In genomic region chr4:131861341-131861739, GRCm38 (mm10) we compare ENCODE assay signal across 12 mouse cellular contexts. TPM values are rescaled to one million over a fixed set of nuclear protein-coding genes. Genes with fewer than 3 reads are reported as not detected.
DNase-seq lines count a peak whose midpoint lies in the region; ATAC-seq and TF ChIP-seq lines count a peak whose summit lies in the region.
"Had no signal": no experiment of that assay in that cellular context is flagged by ENCODE, and none has a peak within 500 bp of the region (broad histone marks: within the 10 kb centered on the region; RNA-seq: fewer than 3 reads in every experiment).

No protein-coding gene starts in this region.

- H3ac ChIP-seq in myocyte (ENCODE audit: control insufficient read depth, insufficient read length) = no peak overlapping the region

- peak overlapping the region; percentile 33; the same call in 1 of the 2 replicates for H3K27ac ChIP-seq in heart, embryonic 16.5 days (ENCODE audit: low read length)
- peak overlapping the region; percentile 50 for H3K27ac ChIP-seq in spleen, adult 2 months (ENCODE audit: insufficient read depth, low read length)
- H3K27ac ChIP-seq: hindbrain, postnatal 0 days; limb, embryonic 15.5 days; stomach, embryonic 15.5 days had no signal

- H3K79me2 ChIP-seq in myocyte (ENCODE audit: control insufficient read depth, insufficient read depth) = no peaks in the 10 kb centered on the region

- H3K4me3 ChIP-seq in heart, embryonic 16.5 days (ENCODE audit: low read length) = no peak overlapping the region
- no peak overlapping the region for H3K4me3 ChIP-seq in spleen, adult 2 months (ENCODE audit: extremely low read depth, insufficient read depth, insufficient read length)
- H3K4me3 ChIP-seq in myocyte = no peak overlapping the region
- H3K4me3 ChIP-seq: limb, embryonic 15.5 days; stomach, embryonic 15.5 days had no signal

- no peak overlapping the region for H3K4me2 ChIP-seq in heart, embryonic 16.5 days (ENCODE audit: low read depth, low read length)
- peak overlapping the region; percentile 13 for H3K4me2 ChIP-seq in myocyte (ENCODE audit: low read depth)
- H3K4me2 ChIP-seq: limb, embryonic 15.5 days; stomach, embryonic 15.5 days had no signal

- ATAC-seq in heart, embryonic 16.5 days (replicated peaks; ENCODE audit: extremely low read depth, insufficient read depth, low FRiP score) = 0 out of 2 replicates have a peak, but pooled peaks have one; percentile 28
- peak; percentile 84 for ATAC-seq in granulocyte monocyte progenitor cell, adult 5-6 weeks (replicated peaks; ENCODE audit: poor library complexity, severe bottlenecking)
- ATAC-seq: hindbrain, postnatal 0 days had no signal

- WGBS in heart, embryonic 16.5 days = 73% methylated on average over 4 of the region's 4 CpGs
- WGBS in spleen, adult 2 months = 10% methylated on average over 4 of the region's 4 CpGs

- no peak for TF ChIP-seq CTCF in spleen, adult 2 months (IDR thresholded peaks at IDR 0.05; ENCODE audit: extremely low read depth, insufficient read depth, insufficient read length, insufficient replicate concordance)

- H3K4me1 ChIP-seq in heart, embryonic 16.5 days (ENCODE audit: control insufficient read depth, insufficient read depth, low read length) = no peaks in the 10 kb centered on the region
- peaks cover 10% of the 10 kb centered on the region; the same call in 1 of the 2 replicates for H3K4me1 ChIP-seq in spleen, adult 2 months (ENCODE audit: control insufficient read depth, insufficient read depth, insufficient read length)
- H3K4me1 ChIP-seq: stomach, embryonic 15.5 days had no signal

- TF ChIP-seq POLR2A in spleen, adult 2 months (IDR thresholded peaks at IDR 0.05; ENCODE audit: low read depth, low read length) = no peak
- TF ChIP-seq POLR2A in myocyte (IDR thresholded peaks at IDR 0.05; ENCODE audit: insufficient read length, low read depth) = no peak

- H3K27me3 ChIP-seq in heart, embryonic 16.5 days (ENCODE audit: control insufficient read depth, insufficient read depth, low read length) = no peaks in the 10 kb centered on the region
- no peaks in the 10 kb centered on the region for H3K27me3 ChIP-seq in spleen, adult 2 months (ENCODE audit: control insufficient read depth, insufficient read depth, low read length)
- no peaks in the 10 kb centered on the region for H3K27me3 ChIP-seq in myocyte (ENCODE audit: control insufficient read depth, insufficient read depth, insufficient read length)
- H3K27me3 ChIP-seq: limb, embryonic 15.5 days; stomach, embryonic 15.5 days had no signal

- no peaks in the 10 kb centered on the region for H3K9me3 ChIP-seq in heart, embryonic 16.5 days (replicated peaks; ENCODE audit: control insufficient read depth, low read length)
- H3K9me3 ChIP-seq: limb, embryonic 15.5 days; stomach, embryonic 15.5 days had no signal

- DNase-seq in heart, adult 8-10 months (ENCODE audit: low spot score) = no peak
- DNase-seq in spleen, adult 2 months (ENCODE audit: low read depth in 1 of 2, low spot score in 2 of 2) = no peak
- no peak for DNase-seq in spleen, adult 18-20 months
- DNase-seq in cerebellum, postnatal 14 days = no peak
- no peak for DNase-seq in urinary bladder, postnatal 36 days (ENCODE audit: low spot score in 2 of 2)

- H3K36me3 ChIP-seq in heart, embryonic 16.5 days (ENCODE audit: control insufficient read depth, insufficient read depth) = peaks cover 13% of the 10 kb centered on the region
- no peaks in the 10 kb centered on the region for H3K36me3 ChIP-seq in spleen, adult 2 months (ENCODE audit: control insufficient read depth, insufficient read depth, low read length)
- H3K36me3 ChIP-seq in myocyte (ENCODE audit: control insufficient read depth, insufficient read depth) = peaks cover 25% of the 10 kb centered on the region
- H3K36me3 ChIP-seq: stomach, embryonic 15.5 days had no signal

- no peak overlapping the region for H3K9ac ChIP-seq in heart, embryonic 16.5 days (ENCODE audit: low read length)
- H3K9ac ChIP-seq: forebrain, postnatal 0 days; limb, embryonic 15.5 days; stomach, embryonic 15.5 days had no signal

TF ChIP-seq in myocyte, 11 proteins besides CTCF, POLR2A, EP300 and RAD21:
- TF ChIP-seq TCF12 (IDR thresholded peaks at IDR 0.05; ENCODE audit: insufficient read depth, poor library complexity, severe bottlenecking) = no peak
- no peak for TF ChIP-seq REST (IDR thresholded peaks at IDR 0.05; ENCODE audit: insufficient read depth, insufficient read length)
- TF ChIP-seq MYOG (IDR thresholded peaks at IDR 0.05; ENCODE audit: control insufficient read depth in 1 of 3, insufficient read depth in 1 of 3, insufficient read length in 2 of 3, low read depth in 2 of 3) = no peak
- TF ChIP-seq MAX (IDR thresholded peaks at IDR 0.05; ENCODE audit: low read depth) = no peak
- TF ChIP-seq MYOD1 (IDR thresholded peaks at IDR 0.05; ENCODE audit: control insufficient read depth in 1 of 3, insufficient read length in 2 of 3, low read depth in 2 of 3) = no peak
- TF ChIP-seq E2F4 (IDR thresholded peaks at IDR 0.05; ENCODE audit: insufficient read depth) = no peak
- TF ChIP-seq POLR2AphosphoS2 (IDR thresholded peaks at IDR 0.05; ENCODE audit: insufficient read length, low read depth) = no peak
- TF ChIP-seq CEBPB (IDR thresholded peaks at IDR 0.05; ENCODE audit: insufficient read depth, poor library complexity, severe bottlenecking) = no peak
- no peak for TF ChIP-seq SRF (IDR thresholded peaks at IDR 0.05; ENCODE audit: control insufficient read depth, insufficient read length, low read depth)
- TF ChIP-seq USF1 (IDR thresholded peaks at IDR 0.05; ENCODE audit: low read depth) = no peak
- TF ChIP-seq TCF3 (IDR thresholded peaks at IDR 0.05; ENCODE audit: insufficient read length, low read depth) = no peak

RNA-seq across cellular contexts. Expression of gene Srsf4, which starts 12.1 kb away (rescaled TPM):
- polyA plus RNA-seq in heart, embryonic 16.5 days (2015; fragmentation: Nextera tagmentation; extraction: Ambion mirVana) = 74.4 and 76.8 TPM in 2 replicates
- total RNA-seq in heart, adult 8-10 months (2022) = 10 to 100 TPM; 28.6 to 34.4 (median 32.5) TPM
- 28.8 and 31.9 TPM in 2 replicates for polyA plus RNA-seq in spleen, adult 2 months (2012; rRNA removed)
- total RNA-seq in granulocyte monocyte progenitor cell, adult 5-6 weeks (2014; fragmentation: Nextera tagmentation) = 62.0 and 78.5 TPM in 2 replicates
- 66.8 and 72.4 TPM in 2 replicates for total RNA-seq in granulocyte monocyte progenitor cell, adult 5-6 weeks (2017)
- 33.5 TPM for polyA plus RNA-seq in myocyte (2012; fragmentation: generic; extraction: Trizol)

RNA-seq across cellular contexts. Expression of gene Mecr, which starts 18.1 kb away (rescaled TPM):
- 45.6 and 48.4 TPM in 2 replicates for polyA plus RNA-seq in heart, embryonic 16.5 days (2015; fragmentation: Nextera tagmentation; extraction: Ambion mirVana)
- total RNA-seq in heart, adult 8-10 months (2022) = 10 to 100 TPM; 24.4 to 27.9 (median 25.5) TPM
- polyA plus RNA-seq in spleen, adult 2 months (2012; rRNA removed) = 15.0 and 18.6 TPM in 2 replicates
- 40.0 and 68.6 TPM in 2 replicates for total RNA-seq in granulocyte monocyte progenitor cell, adult 5-6 weeks (2014; fragmentation: Nextera tagmentation)
- total RNA-seq in granulocyte monocyte progenitor cell, adult 5-6 weeks (2017) = 28.4 and 36.2 TPM in 2 replicates
- 38.6 TPM for polyA plus RNA-seq in myocyte (2012; fragmentation: generic; extraction: Trizol)

RNA-seq across cellular contexts. Expression of gene Ptpru, which starts 23.3 kb away (rescaled TPM):
- 1.5 and 2.4 TPM in 2 replicates for polyA plus RNA-seq in heart, embryonic 16.5 days (2015; fragmentation: Nextera tagmentation; extraction: Ambion mirVana)
- 1 to 10 TPM; 4.5 to 9.7 (median 5.7) TPM for total RNA-seq in heart, adult 8-10 months (2022)
- 1.2 and 1.5 TPM in 2 replicates for polyA plus RNA-seq in spleen, adult 2 months (2012; rRNA removed)
- 7.7 and 13.9 TPM in 2 replicates for total RNA-seq in granulocyte monocyte progenitor cell, adult 5-6 weeks (2014; fragmentation: Nextera tagmentation)
- 4.1 and 4.2 TPM in 2 replicates for total RNA-seq in granulocyte monocyte progenitor cell, adult 5-6 weeks (2017)
- 1.0 TPM for polyA plus RNA-seq in myocyte (2012; fragmentation: generic; extraction: Trizol)
